In genomic region chr15:25822656-25823055, GRCm38 (mm10) we compare ENCODE assay signal across 23 mouse cellular contexts.
"Had no signal": no experiment of that assay in that cellular context is flagged by ENCODE, and none has a peak within 500 bp of the region (broad histone marks: within the 10 kb centered on the region; RNA-seq: fewer than 3 reads in every experiment).

No protein-coding gene starts in this region.

- DNase-seq: gastrocnemius, postnatal 14 days; gastrocnemius, postnatal 36 days; heart, adult 18-20 months; heart, postnatal 14 days; heart, postnatal 36 days; kidney, adult 18-20 months; kidney, postnatal 10 days; kidney, postnatal 25 days; kidney, postnatal 4 days; liver; liver, embryonic 13.5 days had no signal

- H3K27ac ChIP-seq: heart, embryonic 10.5 days; heart, embryonic 13.5 days; heart, embryonic 15.5 days; hindbrain, embryonic 13.5 days; hindbrain, embryonic 15.5 days; hindbrain, postnatal 0 days; intestine, embryonic 15.5 days; layer of hippocampus, adult 2 months; left cerebral cortex, adult 2 months; limb, embryonic 10.5 days; limb, embryonic 12.5 days; liver, embryonic 13.5 days had no signal

- ATAC-seq: hindbrain, postnatal 0 days; intestine, embryonic 15.5 days; intestine, postnatal 0 days had no signal

- H3K4me3 ChIP-seq: heart, embryonic 10.5 days; heart, embryonic 13.5 days; heart, embryonic 15.5 days; hindbrain, embryonic 13.5 days; hindbrain, embryonic 15.5 days; intestine, embryonic 15.5 days; layer of hippocampus, adult 2 months; left cerebral cortex, adult 2 months; limb, embryonic 10.5 days; limb, embryonic 12.5 days; liver, embryonic 13.5 days had no signal
